Mouse (Mus musculus): ENCODE results near the gene Lrrc9.

Gene Lrrc9

GRCm38 (mm10) chr12:72476773-72477450 is 35.2 kb downstream of the Lrrc9 start:
- no peak for DNase-seq

GRCm38 (mm10) chr12:72482226-72482625 is 40.6 kb downstream of the Lrrc9 start:
- DNase-seq, result no peak

DNA sequence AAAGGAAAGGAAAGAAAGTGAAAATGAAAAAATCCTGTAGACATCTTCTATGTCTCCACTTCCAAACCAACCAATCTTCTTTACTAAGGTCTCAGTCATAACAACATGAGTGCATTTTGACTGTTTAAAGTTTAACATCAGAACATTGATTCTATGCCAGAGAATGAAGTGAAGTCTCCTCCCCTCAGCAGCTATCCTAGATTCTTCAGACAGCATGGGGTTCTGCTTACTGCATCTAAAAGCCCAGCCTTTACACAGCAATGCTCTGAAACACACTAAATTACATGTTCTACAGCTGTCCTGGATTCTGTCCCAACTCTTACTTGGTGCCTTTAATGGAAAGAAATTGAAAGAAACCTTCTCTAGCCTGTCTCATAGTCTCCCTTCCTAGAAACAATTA is 43.2 kb downstream of the Lrrc9 start:
- no peak for DNase-seq

DNA sequence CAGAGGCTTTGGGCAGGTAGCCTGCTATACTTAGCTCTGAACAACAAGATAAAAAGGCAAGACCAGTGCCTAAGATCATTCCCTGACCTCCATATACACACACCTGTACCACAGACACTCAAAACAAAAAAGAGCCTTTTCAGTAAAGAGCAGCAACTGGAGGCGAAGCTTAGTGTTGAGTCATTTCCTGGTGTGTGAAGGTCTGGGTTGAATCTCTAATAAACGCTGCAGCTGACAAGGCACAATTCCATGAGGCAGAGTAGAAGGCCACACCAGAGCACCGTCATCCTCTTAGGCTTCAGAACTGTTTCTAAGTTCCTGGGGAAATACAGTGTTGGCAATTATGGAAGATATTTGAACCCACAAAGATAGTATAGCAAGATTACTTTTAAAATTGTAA is 45.8 kb downstream of the Lrrc9 start:
- DNase-seq, result no peak

- DNase-seq, result no peak
These were observed 48.3 kb downstream of the Lrrc9 start for GRCm38 (mm10) chr12:72489995-72490394.

- DNase-seq, result no peak
These were observed 49.5 kb downstream of the Lrrc9 start for GRCm38 (mm10) chr12:72491063-72491719.

GRCm38 (mm10) chr12:72496866-72497600 is 55.4 kb downstream of the Lrrc9 start:
- DNase-seq, result no peak

- DNase-seq, result no peak
These were observed 67.9 kb downstream of the Lrrc9 start for GRCm38 (mm10) chr12:72509606-72510005.

DNA sequence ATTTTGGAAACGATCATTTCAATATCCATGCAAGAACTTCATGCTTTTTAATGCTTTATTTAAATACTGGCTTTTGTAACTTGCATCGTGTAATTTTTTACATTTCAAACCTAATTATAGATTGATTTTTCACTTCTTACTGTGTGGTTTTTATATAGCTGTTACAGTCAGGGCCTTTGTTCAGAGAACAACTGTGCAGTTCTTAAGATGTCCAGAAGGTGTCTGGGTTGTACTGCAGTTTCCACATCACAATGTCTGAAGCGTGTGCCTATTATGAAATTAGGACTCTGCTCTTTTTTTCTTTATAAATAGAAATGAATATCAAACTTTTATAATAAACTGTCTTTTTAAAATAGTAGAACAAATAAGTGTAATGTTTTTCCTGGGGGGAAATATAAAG is 73.8 kb downstream of the Lrrc9 start:
- no peak for DNase-seq

DNA sequence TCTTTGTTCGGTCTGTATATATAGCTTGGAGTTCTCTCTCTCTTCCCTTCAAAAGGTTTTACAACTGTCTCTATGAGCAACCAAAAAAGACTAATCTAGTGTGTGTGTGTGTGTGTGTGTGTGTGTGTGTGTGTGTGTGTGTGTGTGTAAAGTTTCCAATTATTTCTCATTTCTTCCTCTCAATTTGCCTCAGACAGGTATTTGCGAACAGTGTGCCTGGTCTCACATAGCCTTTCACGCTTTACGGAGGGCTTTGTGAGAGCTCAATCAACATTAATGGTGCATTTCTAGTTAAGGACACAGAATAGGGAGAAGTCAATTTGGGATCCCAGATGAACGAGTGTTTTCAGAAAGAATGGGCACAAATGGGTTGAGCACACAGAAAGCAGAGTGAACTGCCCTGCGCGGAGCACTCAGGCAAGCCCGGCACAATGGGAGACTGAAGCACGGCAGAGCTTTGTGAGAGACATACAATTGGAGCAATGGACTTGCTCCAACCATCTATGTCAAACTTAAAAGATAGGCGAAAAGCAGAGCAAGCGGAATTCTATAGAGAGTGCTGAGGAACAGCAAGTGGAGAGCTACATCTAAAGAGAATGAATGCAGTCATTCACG is 76.6 kb downstream of the Lrrc9 start:
- DNase-seq, result no peak

GRCm38 (mm10) chr12:72519352-72519751 is 77.7 kb downstream of the Lrrc9 start:
- no peak for DNase-seq

DNA sequence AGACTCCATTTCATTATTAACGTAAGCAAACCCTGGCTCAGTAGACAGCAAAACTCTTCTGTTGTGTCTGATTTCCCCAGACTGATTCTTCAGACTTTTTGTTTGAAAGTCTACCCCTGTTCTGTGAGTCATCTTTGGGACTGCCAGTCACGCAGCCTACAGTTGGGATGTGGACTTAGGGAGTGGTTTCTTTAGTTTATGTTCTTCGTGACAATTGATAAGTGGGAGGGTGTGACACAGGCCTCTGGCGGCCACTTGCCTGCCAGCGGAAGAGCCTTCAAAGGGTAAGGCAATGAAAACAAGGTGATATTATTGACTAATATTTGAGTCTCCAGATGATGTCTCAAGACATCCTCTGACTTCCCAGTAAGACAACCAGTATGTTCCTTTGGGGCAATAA is 78.2 kb downstream of the Lrrc9 start:
- no peak for DNase-seq

DNA sequence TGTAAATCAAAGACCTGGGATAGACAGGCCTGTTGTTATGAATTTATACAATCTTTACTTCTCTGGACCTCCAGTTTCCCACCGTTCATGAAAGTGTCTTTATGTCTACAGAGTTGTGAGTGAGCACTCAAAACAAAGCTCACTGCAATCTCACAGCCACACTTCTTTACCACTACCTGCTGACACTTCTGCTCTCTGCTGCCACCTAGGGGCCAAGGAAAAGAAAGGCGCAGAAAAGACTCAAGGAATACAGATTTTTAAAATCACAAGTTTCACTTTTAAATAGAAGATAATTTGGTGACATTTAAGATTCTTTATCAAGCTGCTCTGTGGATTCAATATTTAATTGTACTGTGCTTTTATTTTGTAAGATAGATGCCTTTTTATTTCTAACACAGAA is 79.0 kb downstream of the Lrrc9 start:
- DNase-seq, result no peak

GRCm38 (mm10) chr12:72525588-72525987 is 83.9 kb downstream of the Lrrc9 start:
- no peak for DNase-seq

- no peak for DNase-seq
These were observed 90.6 kb downstream of the Lrrc9 start for GRCm38 (mm10) chr12:72532303-72532702.

DNA sequence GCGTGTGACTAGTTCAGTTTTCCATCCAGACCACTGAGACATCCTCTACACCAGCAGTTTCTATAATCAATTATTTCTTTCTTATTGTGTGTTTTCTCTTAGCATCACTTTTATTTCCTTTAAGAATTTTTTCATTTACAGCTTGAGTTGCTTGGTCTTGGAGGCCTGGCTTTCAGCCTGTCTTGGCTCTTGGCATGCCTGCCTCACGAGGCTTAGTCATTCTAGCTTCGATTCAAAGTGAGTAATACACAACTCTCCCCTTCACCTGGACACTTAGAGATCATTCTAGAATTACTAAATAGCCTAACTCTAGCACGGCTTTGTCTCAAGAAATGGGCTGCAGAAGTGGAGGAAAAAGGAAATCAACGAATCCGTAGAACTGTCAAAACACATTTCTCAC is 92.3 kb downstream of the Lrrc9 start:
- DNase-seq, result no peak

DNA sequence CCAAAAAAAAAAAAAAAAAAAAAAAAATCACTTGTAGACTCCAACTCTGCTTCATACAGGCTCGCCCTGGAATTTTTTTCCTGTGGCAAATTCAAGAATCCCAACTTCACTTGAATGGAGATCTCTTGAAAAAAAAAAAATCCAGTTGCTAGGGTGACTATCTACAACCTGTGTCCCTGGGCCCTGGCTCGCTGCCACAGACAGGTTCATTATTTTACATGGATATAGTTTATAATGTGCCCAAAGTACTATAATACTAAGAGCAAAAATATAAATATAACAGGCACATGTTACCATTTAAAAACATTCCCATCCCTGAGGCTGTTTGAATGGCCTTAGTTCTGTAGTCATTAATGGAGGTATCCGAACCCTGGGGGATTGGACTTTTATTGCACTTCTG is 93.9 kb downstream of the Lrrc9 start:
- no peak for DNase-seq

- DNase-seq, result peak; percentile 90 to 93
These were observed 94.4 kb downstream of the Lrrc9 start, which contains the start of gene Pcnx4 for GRCm38 (mm10) chr12:72536021-72536597. Gene Pcnx4, plus strand, starts transcription at chr12:72536383.

GRCm38 (mm10) chr12:72538571-72538970 is 96.9 kb downstream of the Lrrc9 start:
- no peak for DNase-seq

DNA sequence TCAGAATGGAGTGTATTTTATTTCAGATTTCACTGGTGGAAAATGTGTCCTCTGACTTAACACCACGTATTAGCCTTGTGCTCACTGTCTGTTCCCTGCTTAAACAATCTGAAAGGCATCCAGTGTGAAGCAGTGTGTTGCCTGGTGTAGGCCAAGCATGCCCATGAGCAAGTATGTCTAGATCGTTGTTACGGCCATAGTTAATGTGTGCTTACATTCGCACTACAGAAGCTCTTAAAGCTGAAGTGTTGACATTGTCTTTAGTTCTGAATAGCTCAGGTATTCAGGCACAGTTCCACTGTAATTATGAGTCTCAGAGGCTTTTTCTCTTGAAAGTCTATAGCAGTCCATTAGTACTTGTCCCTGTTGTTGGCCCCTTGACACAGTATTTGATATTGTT is 112.7 kb downstream of the Lrrc9 start:
- no peak for DNase-seq

DNA sequence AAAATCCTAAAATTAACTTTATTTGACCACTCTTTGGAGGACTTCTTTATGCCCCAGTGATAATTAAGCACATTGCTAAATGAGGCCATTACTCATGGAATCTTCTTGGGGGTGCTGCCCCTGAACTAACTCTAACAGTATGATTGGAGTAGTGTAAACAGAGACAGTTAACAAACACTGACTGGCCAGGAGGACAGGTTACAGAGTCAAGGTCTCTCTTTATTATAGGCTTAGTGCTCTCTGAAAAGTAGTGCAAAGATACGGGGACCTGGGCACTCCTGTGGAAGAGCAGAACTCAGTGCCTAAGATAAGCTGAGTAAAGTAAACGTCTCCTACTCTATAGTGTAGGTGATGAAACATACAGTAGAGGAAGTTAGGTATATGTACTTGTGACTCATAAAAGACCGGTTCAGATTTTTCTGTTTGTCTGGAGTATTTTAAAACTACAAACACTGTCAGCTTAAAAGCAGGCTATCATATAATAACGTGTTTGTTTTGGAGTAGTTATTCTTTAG is 122.7 kb downstream of the Lrrc9 start:
- DNase-seq, result no peak
